Mouse (Mus musculus): ENCODE measurements around the gene Brinp2.

DNA sequence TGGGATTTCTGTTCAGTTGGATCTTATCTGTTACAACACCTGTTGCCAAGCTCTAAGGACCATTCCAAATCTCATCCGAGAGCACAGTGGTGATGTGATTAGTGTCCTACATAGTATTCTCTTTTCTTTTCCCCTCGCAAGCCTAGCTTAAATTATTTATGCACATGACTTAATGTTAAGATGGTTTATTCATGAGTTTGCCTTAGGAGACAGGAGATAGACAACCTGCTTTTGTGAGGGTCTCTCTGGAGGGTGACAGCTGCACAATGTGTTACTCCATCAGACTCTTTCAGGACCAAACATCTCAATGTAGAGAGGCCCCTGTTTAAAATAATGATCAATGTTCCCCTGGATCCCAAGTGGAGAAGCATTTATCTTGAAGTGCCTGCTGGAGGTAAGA, 27.3 kb downstream of the Brinp2 start:
- no peak for TF ChIP-seq CTCF (IDR thresholded peaks at IDR 0.05)
- TF ChIP-seq EP300 (IDR thresholded peaks at IDR 0.05): no peak
